Mouse (Mus musculus) adrenal gland, adult 18-20 months (tissue): ENCODE measurements around the gene Commd8. TPM values are rescaled to one million over a fixed set of nuclear protein-coding genes. Genes with fewer than 3 reads are reported as not detected.
A peak's percentile ranks its signal among the peaks of the same experiment; 100 is the strongest.

ENCODE experiments used
- DNase-seq, 2 experiments: peaks; one replicate each; pipeline ENCODE4 v3.0.0; 2021 to 2022; ENCODE audit warnings: low spot score in 2 of 2
- long read RNA-seq, 2 experiments: library from polyadenylated mRNA; stranded (forward); transcript quantifications; one replicate each; pipeline ENCODE4 v2.0.0; 2021
- total RNA-seq, 2 experiments: library from RNA; stranded (reverse); gene quantifications; 1 replicate in 1 of 2; 2 replicates in 1 of 2; pipeline ENCODE4 v1.2.3; 2021

Commd8 gene
- 10 to 100 TPM; 53.5 to 56.1 TPM for total RNA-seq
- long read RNA-seq, experiment 1, transcript Commd8-201 (5 exons, 3,895 nt): major isoform, 13 of 21 reads
- long read RNA-seq, experiment 1, partial matches to known transcripts: 0 of 21 reads
- long read RNA-seq, experiment 1, other reads (novel, unspliced or antisense): 8 of 21 reads
- long read RNA-seq, experiment 2, transcript Commd8-201 (5 exons, 3,895 nt): major isoform, 25 of 34 reads
- long read RNA-seq, experiment 2, partial matches to known transcripts: 0 of 34 reads
- long read RNA-seq, experiment 2, other reads (novel, unspliced or antisense): 9 of 34 reads

GRCm38 (mm10) chr5:72167594-72168284 lies at the start of gene Commd8:
TSS of gene Commd8 (minus strand) at chr5:72168189.
- DNase-seq: peak; percentile 92 to 93

- no peak for DNase-seq
Observed at GRCm38 (mm10) chr5:72211741-72212140, 43.8 kb upstream of the Commd8 start.

- DNase-seq: no peak
Observed at GRCm38 (mm10) chr5:72210812-72211139, 42.8 kb upstream of the Commd8 start.

GRCm38 (mm10) chr5:72210123-72210811 lies 42.3 kb upstream of the Commd8 start:
- DNase-seq: no peak

- DNase-seq: no peak
Observed at GRCm38 (mm10) chr5:72208515-72208914, 40.5 kb upstream of the Commd8 start.

GRCm38 (mm10) chr5:72205271-72205670 lies 37.3 kb upstream of the Commd8 start:
- no peak for DNase-seq

GRCm38 (mm10) chr5:72204507-72204906 lies 36.5 kb upstream of the Commd8 start:
- DNase-seq: no peak

GRCm38 (mm10) chr5:72203734-72204073 lies 35.7 kb upstream of the Commd8 start:
- DNase-seq: no peak

GRCm38 (mm10) chr5:72203028-72203733 lies 35.2 kb upstream of the Commd8 start:
- DNase-seq: peak; percentile 93 to 95

GRCm38 (mm10) chr5:72202016-72202415 lies 34.0 kb upstream of the Commd8 start:
- no peak for DNase-seq

GRCm38 (mm10) chr5:72201600-72201999 lies 33.6 kb upstream of the Commd8 start:
- DNase-seq: no peak

- no peak for DNase-seq
Observed at GRCm38 (mm10) chr5:72195442-72195841, 27.5 kb upstream of the Commd8 start.

GRCm38 (mm10) chr5:72191932-72192331 lies 23.9 kb upstream of the Commd8 start:
- DNase-seq: no peak

- no peak for DNase-seq
Observed at GRCm38 (mm10) chr5:72191154-72191553, 23.2 kb upstream of the Commd8 start.

GRCm38 (mm10) chr5:72184437-72185100 lies 16.6 kb upstream of the Commd8 start:
- DNase-seq: no peak

GRCm38 (mm10) chr5:72183929-72184328 lies 15.9 kb upstream of the Commd8 start:
- DNase-seq: no peak

GRCm38 (mm10) chr5:72182804-72183203 lies 14.8 kb upstream of the Commd8 start:
- DNase-seq: no peak

- DNase-seq: no peak
Observed at GRCm38 (mm10) chr5:72181194-72181593, 13.2 kb upstream of the Commd8 start.

- DNase-seq: no peak
Observed at GRCm38 (mm10) chr5:72175530-72175929, 7.5 kb upstream of the Commd8 start.

GRCm38 (mm10) chr5:72175050-72175449 lies 7.1 kb upstream of the Commd8 start:
- DNase-seq: no peak

GRCm38 (mm10) chr5:72173521-72173920 lies 5.5 kb upstream of the Commd8 start:
- no peak for DNase-seq
